Mouse (Mus musculus) midbrain, embryonic 13.5 days (tissue): ENCODE data around the gene Gm44965. TPM values are rescaled to one million over a fixed set of nuclear protein-coding genes. Genes with fewer than 3 reads are reported as not detected.

ENCODE experiments used
- ATAC-seq: fragments of 200-750 bp; cut with Nextera tagmentation; 2 replicates; pipeline ENCODE4 v1.8.0; 2017; ENCODE audit warnings: mild to moderate bottlenecking, moderate TSS enrichment, moderate library complexity
- H3K27ac ChIP-seq: fragments of 300-500 bp; sonication (generic); 2 replicates; pipeline ENCODE4 v1.5.1; 2015; ENCODE audit warnings: inconsistent platforms, mild to moderate bottlenecking, moderate library complexity
- H3K27me3 ChIP-seq: fragments of 300-500 bp; sonication (generic); 2 replicates; pipeline ENCODE4 v1.6.1; 2015; ENCODE audit warnings: mild to moderate bottlenecking, inconsistent platforms
- H3K36me3 ChIP-seq: fragments of 300-500 bp; sonication (generic); 2 replicates; pipeline ENCODE4 v1.6.1; 2015; ENCODE audit warnings: mild to moderate bottlenecking, inconsistent platforms
- H3K4me1 ChIP-seq: fragments of 300-500 bp; sonication (generic); replicated peaks from 2 replicates; pipeline ENCODE4 v1.6.1; 2015; ENCODE audit warnings: inconsistent platforms
- H3K4me2 ChIP-seq: fragments of 300-500 bp; sonication (generic); replicated peaks from 2 replicates; pipeline ENCODE4 v1.6.1; 2015; ENCODE audit warnings: moderate library complexity, mild to moderate bottlenecking, inconsistent platforms
- H3K4me3 ChIP-seq: fragments of 300-500 bp; sonication (generic); replicated peaks from 2 replicates; pipeline ENCODE4 v1.5.1; 2015; ENCODE audit warnings: mild to moderate bottlenecking, inconsistent platforms
- H3K9ac ChIP-seq: fragments of 300-500 bp; sonication (generic); replicated peaks from 2 replicates; pipeline ENCODE4 v1.6.1; 2015; ENCODE audit warnings: mild to moderate bottlenecking, inconsistent platforms
- H3K9me3 ChIP-seq: fragments of 300-500 bp; sonication (generic); 2 replicates; pipeline ENCODE4 v1.6.1; 2016; ENCODE audit warnings: mild to moderate bottlenecking, inconsistent platforms
- whole genome bisulfite sequencing: fragments of 180-500 bp; shearing (Covaris S2); methylation state at CpG from one replicate; pipeline ENCODE4 v1.1.7; 2015; 5-methylcytosine and 5-hydroxymethylcytosine counted together
- polyA plus RNA-seq: library from polyadenylated mRNA; unstranded; fragments of >200 nt; fragmentation: Nextera tagmentation; extraction: Ambion mirVana; gene quantifications from 2 replicates; pipeline ENCODE4 v1.2.1, GENCODE M21; 2015

Gene Gm44965
- polyA plus RNA-seq, 1 experiment from 2014 or later: 1.0 TPM

DNA sequence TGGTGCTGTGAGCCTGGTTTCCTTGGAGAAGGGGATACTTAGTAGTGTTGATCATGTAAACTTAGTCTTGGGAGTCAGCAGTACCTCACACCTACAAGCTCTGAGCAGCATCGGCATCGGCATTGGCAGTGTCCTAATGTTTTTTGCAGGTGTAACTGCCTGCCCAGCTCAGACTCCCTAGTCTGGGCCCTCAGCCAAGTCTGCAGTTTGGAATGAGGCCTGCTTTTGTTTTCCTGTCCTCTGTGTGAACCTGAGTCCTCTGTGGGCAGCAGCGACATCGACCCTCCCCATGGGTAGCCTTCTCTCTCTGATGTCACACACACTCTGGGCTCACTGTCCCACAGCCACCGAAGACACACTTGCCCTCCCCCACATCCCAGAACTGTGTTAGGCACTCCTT is 27.4 kb upstream of the Gm44965 start:
- H3K9me3 ChIP-seq: no peaks in the 10 kb centered on the region
- no peak overlapping the region for H3K4me3 ChIP-seq
- no peak overlapping the region for H3K27ac ChIP-seq
- peaks cover 68% of the 10 kb centered on the region for H3K36me3 ChIP-seq
- ATAC-seq: no peak
- H3K4me1 ChIP-seq: no peaks in the 10 kb centered on the region
- 83% methylated on average over 5 of the region's 5 CpGs for WGBS
- no peak overlapping the region for H3K9ac ChIP-seq
- no peaks in the 10 kb centered on the region for H3K27me3 ChIP-seq
- no peak overlapping the region for H3K4me2 ChIP-seq

GRCm38 (mm10) chr6:48568036-48568984 is 25.4 kb upstream of the Gm44965 start:
- Histone ChIP-seq H3K27me3 (no peaks in the 10 kb centered on the region), H3K4me2 (no peak overlapping the region), H3K9me3 (no peaks in the 10 kb centered on the region), H3K27ac (no peak overlapping the region; the same call in 1 of the 2 replicates), H3K36me3 (peaks cover 57% of the 10 kb centered on the region), H3K9ac (no peak overlapping the region), H3K4me1 (no peaks in the 10 kb centered on the region), H3K4me3 (no peak overlapping the region)
- WGBS: 87% methylated on average over 21 of the region's 21 CpGs
- peak; percentile 24; the same call in 1 of the 2 replicates for ATAC-seq

GRCm38 (mm10) chr6:48569065-48569807 is 24.5 kb upstream of the Gm44965 start:
- H3K4me1 ChIP-seq: no peaks in the 10 kb centered on the region
- H3K27ac ChIP-seq: no peak overlapping the region
- no peaks in the 10 kb centered on the region for H3K27me3 ChIP-seq
- H3K4me3 ChIP-seq: no peak overlapping the region
- H3K4me2 ChIP-seq: no peak overlapping the region
- no peak overlapping the region for H3K9ac ChIP-seq
- H3K36me3 ChIP-seq: peaks cover 51% of the 10 kb centered on the region
- 87% methylated on average over 8 of the region's 8 CpGs for WGBS
- no peak for ATAC-seq
- H3K9me3 ChIP-seq: no peaks in the 10 kb centered on the region

- WGBS: 96% methylated on average over 5 of the region's 5 CpGs
- no peak for ATAC-seq
- H3K27ac ChIP-seq: no peak overlapping the region
- H3K27me3 ChIP-seq: no peaks in the 10 kb centered on the region
- no peaks in the 10 kb centered on the region for H3K9me3 ChIP-seq
- no peak overlapping the region for H3K4me3 ChIP-seq
- H3K4me1 ChIP-seq: no peaks in the 10 kb centered on the region
- no peak overlapping the region for H3K4me2 ChIP-seq
- H3K36me3 ChIP-seq: peaks cover 26% of the 10 kb centered on the region
- no peak overlapping the region for H3K9ac ChIP-seq
Observed at GRCm38 (mm10) chr6:48572014-48572413, 21.7 kb upstream of the Gm44965 start.

GRCm38 (mm10) chr6:48572572-48573061 is 21.1 kb upstream of the Gm44965 start, which contains the start of gene Rarres2:
Gene Rarres2 (minus strand): TSS chr6:48572789.
- no peaks in the 10 kb centered on the region for H3K9me3 ChIP-seq
- no peaks in the 10 kb centered on the region for H3K4me1 ChIP-seq
- H3K4me3 ChIP-seq: no peak within 1 kb of the TSS
- no peak within 1 kb of the TSS for H3K9ac ChIP-seq
- H3K36me3 ChIP-seq: peaks cover 26% of the 10 kb centered on the region
- 42% methylated on average over 6 of the region's 6 CpGs for WGBS
- H3K27me3 ChIP-seq: no peaks in the 10 kb centered on the region
- H3K4me2 ChIP-seq: no peak within 1 kb of the TSS
- no peak for ATAC-seq
- H3K27ac ChIP-seq: no peak within 1 kb of the TSS

DNA sequence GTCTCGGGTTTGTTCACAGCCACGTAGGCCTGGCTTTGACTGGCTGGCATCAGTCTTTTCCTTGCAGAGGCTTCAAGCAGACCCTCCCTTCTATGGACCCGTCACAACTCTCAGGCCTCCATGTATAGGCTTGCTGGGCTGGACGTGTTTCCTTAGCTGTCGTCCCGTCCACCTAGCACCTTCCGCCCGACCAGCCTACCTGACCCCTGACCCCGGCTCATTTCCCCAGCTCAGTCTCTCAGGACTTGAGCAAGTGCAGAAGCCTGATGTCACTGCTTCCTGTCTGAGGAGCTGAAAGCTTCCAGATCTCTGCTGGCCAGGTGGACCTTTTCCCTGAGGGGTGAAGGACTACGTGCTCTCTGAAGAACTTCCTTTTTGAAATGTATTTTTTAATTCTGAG is 20.5 kb upstream of the Gm44965 start:
- Histone ChIP-seq H3K36me3 (peaks cover 21% of the 10 kb centered on the region), H3K27me3 (no peaks in the 10 kb centered on the region), H3K9me3 (no peaks in the 10 kb centered on the region), H3K27ac (no peak overlapping the region), H3K4me3 (no peak overlapping the region), H3K9ac (no peak overlapping the region), H3K4me1 (no peaks in the 10 kb centered on the region), H3K4me2 (no peak overlapping the region)
- WGBS: 80% methylated on average over 10 of the region's 10 CpGs
- ATAC-seq: no peak

DNA sequence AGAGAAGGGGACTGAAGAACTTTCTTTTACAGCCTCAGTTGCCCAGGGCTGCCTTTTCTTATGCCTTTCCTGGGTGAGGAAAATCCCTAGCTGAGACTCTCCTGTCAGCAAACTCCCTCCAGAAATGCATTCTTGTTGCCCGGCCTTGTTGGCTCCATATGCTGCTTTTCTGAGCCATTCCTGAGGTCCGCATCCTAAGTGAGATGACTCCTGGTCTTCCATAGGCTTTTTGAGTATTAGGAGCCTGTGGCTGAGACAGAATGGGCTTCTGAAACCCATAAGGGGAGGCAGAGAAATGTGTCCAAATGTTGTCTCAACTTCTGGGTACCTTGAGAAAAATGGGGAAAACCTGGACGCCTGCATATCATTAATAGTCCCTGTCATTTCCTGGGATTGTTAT is 19.8 kb upstream of the Gm44965 start:
- no peak for ATAC-seq
- no peaks in the 10 kb centered on the region for H3K4me1 ChIP-seq

DNA sequence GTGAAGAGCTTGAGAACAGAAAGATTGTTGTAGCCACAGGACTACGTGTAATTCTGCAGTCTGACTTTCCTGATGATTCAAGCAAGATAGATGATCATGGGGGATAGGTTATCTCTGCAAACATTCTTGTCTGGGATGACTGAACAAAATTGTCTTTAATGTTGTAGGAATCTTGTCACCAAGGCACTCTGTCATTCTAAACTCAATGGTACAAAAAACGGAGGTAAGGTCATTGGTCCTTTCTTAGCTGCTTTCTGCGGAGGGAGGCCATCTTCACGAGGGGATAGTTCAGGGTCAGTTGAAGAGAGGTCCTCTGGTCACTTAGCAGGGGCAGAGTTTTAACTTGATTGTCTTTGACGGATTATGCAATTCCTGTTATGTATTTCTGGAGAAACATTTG is 15.0 kb upstream of the Gm44965 start:
- Histone ChIP-seq H3K4me1 (no peaks in the 10 kb centered on the region), H3K9me3 (no peaks in the 10 kb centered on the region), H3K27me3 (no peaks in the 10 kb centered on the region), H3K9ac (no peak overlapping the region), H3K36me3 (no peaks in the 10 kb centered on the region), H3K4me2 (no peak overlapping the region), H3K27ac (no peak overlapping the region), H3K4me3 (no peak overlapping the region)
- ATAC-seq: no peak
- WGBS: 75% methylated on average over 5 of the region's 5 CpGs

More for the DNA sequence above, 19.8 kb upstream of the Gm44965 start:
- 80% methylated on average over 3 of the region's 3 CpGs for WGBS
- H3K4me3 ChIP-seq: no peak overlapping the region
- no peaks in the 10 kb centered on the region for H3K9me3 ChIP-seq
- H3K27ac ChIP-seq: no peak overlapping the region
- H3K9ac ChIP-seq: no peak overlapping the region
- H3K4me2 ChIP-seq: no peak overlapping the region
- H3K27me3 ChIP-seq: no peaks in the 10 kb centered on the region
- H3K36me3 ChIP-seq: peaks cover 15% of the 10 kb centered on the region

GRCm38 (mm10) chr6:48579215-48579648 is 14.5 kb upstream of the Gm44965 start:
- Histone ChIP-seq H3K4me1 (no peaks in the 10 kb centered on the region), H3K27me3 (no peaks in the 10 kb centered on the region), H3K36me3 (no peaks in the 10 kb centered on the region), H3K4me3 (no peak overlapping the region), H3K4me2 (no peak overlapping the region), H3K27ac (no peak overlapping the region), H3K9me3 (no peaks in the 10 kb centered on the region), H3K9ac (no peak overlapping the region; the same call in 1 of the 2 replicates)
- ATAC-seq: no peak
- 48% methylated on average over 5 of the region's 5 CpGs for WGBS

GRCm38 (mm10) chr6:48581257-48581656 is 12.5 kb upstream of the Gm44965 start:
- Histone ChIP-seq H3K9me3 (no peaks in the 10 kb centered on the region), H3K36me3 (no peaks in the 10 kb centered on the region), H3K9ac (no peak overlapping the region), H3K27me3 (no peaks in the 10 kb centered on the region), H3K4me2 (no peak overlapping the region), H3K4me1 (no peaks in the 10 kb centered on the region), H3K4me3 (no peak overlapping the region), H3K27ac (no peak overlapping the region)
- ATAC-seq: no peak
- WGBS: 13% methylated on average over 3 of the region's 3 CpGs

GRCm38 (mm10) chr6:48582037-48582436 is 11.7 kb upstream of the Gm44965 start:
- 72% methylated on average over 3 of the region's 3 CpGs for WGBS
- no peaks in the 10 kb centered on the region for H3K36me3 ChIP-seq
- no peak overlapping the region for H3K27ac ChIP-seq

More at GRCm38 (mm10) chr6:48582037-48582436, 11.7 kb upstream of the Gm44965 start:
- H3K9me3 ChIP-seq: no peaks in the 10 kb centered on the region
- no peak overlapping the region for H3K9ac ChIP-seq
- no peaks in the 10 kb centered on the region for H3K27me3 ChIP-seq
- H3K4me3 ChIP-seq: no peak overlapping the region
- peak; percentile 40; the same call in 1 of the 2 replicates for ATAC-seq
- no peak overlapping the region for H3K4me2 ChIP-seq
- no peaks in the 10 kb centered on the region for H3K4me1 ChIP-seq
